Mouse (Mus musculus) gastrocnemius, postnatal 10 days (tissue): ENCODE results near the gene Cdadc1. TPM values are rescaled to one million over a fixed set of nuclear protein-coding genes. Genes with fewer than 3 reads are reported as not detected.
"Not testable (repeated sequence)": the region's sequence is repeated elsewhere in the genome, so short reads cannot be mapped to it uniquely, and the experiment has no call there.

Experiments used
- DNase-seq: peaks from one replicate; pipeline ENCODE4 v3.0.0; 2021; ENCODE audit warnings: mixed read lengths
- long read RNA-seq, 2 experiments: library from polyadenylated mRNA; stranded (forward); transcript quantifications; one replicate each; pipeline ENCODE4 v2.0.0; 2021
- total RNA-seq, 2 experiments: library from RNA; stranded (reverse); gene quantifications; 2 replicates each; pipeline ENCODE4 v1.2.3; 2021

The Cdadc1 gene
- 10 to 100 TPM; 19.4 to 25.5 TPM for total RNA-seq
- long read RNA-seq, experiment 1, transcript Cdadc1-202 (10 exons, 2,202 nt) = major isoform, 21 of 44 reads
- long read RNA-seq, experiment 1, transcript Cdadc1-207 (5 exons, 2,579 nt) = minor isoform, 6 of 44 reads
- long read RNA-seq, experiment 1, partial matches to known transcripts = 4 of 44 reads
- long read RNA-seq, experiment 1, other reads (novel, unspliced or antisense) = 9 of 44 reads
- long read RNA-seq, experiment 2, transcript Cdadc1-202 (10 exons, 2,202 nt) = major isoform, 16 of 33 reads
- long read RNA-seq, experiment 2, partial matches to known transcripts = 4 of 33 reads
- long read RNA-seq, experiment 2, other reads (novel, unspliced or antisense) = 9 of 33 reads

DNA sequence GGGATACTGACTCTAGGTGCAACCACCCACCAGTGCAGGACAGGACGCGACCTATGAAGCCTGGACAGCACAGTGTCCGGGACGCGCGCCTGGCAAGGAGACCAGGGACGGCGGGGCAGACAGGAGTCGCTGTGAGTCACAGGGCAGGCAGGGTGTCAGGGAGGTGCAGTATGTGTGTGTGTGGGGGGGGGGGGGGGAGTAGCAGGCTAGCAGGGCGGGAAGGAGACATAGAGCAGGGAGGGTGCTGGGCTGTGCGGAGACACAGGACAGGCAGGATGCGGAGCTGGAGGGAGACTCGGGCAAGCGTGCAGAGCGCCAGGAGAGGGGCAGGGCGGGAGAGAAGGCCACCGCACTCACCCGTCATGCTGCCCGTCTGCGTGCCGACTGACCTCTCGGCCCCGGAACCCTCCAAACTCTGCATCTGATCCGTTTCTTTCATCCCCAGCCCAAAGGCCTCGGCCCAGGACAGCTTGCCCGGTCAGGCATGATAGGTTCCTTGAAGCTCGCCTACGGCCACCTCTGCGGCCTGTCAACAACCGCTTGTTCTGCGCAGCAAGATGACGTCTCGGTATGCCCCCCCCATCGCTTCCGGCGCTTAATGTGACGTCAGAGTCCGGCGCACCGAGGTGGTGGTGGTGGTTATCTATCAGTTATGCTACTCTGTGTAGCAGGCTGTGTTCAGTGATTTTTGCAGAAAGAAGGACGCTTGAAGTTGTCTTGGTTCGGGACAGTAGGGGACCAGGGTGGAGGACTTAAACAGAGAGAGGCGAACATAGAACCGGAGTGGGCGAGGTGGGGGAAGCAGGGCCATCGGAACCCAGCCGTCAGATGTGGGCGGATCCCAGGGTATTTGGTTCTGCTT, at the start of gene Cdadc1:
Gene Cdadc1, minus strand, starts transcription at position 562 of the 862 bp plus-strand sequence.
- DNase-seq = peak; percentile 93

DNA sequence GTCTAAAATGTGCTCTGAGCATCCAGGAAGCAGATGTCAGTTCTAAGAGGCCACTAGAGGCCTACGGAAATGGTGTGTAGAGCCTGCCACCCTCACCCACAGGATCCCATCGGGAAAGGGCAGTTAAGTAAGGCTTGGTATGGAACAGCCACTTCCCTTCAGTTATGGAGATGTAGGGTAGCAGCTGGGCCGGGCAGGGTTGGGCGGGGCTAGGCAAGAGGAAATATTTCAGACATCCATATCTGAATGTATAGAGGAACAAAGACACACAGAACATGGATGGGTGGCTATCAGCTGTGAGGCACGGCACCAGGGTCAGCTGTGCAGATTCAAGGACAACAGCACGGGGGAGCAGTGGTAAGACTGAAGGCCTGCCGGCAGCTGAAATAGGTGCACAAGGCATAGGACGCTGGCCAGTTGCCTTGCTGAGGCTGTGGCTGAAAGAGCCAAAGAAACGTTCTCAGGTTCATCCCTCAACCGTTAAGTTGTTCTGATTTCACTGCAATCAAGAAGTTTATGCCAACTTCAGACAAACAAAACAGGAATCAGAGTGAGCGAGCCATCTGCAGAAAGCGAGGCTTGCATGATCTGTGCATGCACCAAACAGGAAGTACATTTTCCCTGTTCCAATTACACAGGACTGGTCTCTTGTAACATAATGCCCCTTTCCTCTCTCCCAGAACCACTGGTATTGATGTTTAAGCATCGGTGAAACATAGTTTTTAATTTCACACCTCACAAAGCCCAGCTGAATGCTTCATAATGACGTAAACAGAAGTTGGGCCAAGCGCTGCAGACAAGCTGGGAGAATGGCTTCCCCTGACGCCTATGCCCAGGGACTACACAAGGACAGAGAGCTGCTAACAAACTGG, 49.3 kb upstream of the Cdadc1 start:
- DNase-seq = peak; percentile 20

DNA sequence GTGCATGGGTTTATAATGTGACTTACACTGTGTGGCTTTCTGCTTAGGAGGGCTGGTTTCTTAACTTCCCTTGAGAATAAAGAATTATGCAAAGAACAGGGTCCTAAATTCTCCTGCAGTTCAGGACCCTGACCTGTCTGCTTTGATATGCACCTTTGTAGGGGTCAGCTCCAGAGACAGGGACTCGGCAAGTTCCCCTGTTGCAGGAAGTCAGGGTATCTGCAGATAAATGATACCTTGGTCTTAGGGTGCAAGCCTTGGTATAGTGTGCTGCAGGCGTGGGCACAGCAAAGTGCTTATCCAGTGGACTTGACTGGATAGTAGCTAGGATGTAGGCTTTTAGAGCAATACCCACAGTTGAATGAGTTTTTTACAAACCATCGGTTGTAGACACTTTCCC, 47.1 kb upstream of the Cdadc1 start:
- DNase-seq = no peak

DNA sequence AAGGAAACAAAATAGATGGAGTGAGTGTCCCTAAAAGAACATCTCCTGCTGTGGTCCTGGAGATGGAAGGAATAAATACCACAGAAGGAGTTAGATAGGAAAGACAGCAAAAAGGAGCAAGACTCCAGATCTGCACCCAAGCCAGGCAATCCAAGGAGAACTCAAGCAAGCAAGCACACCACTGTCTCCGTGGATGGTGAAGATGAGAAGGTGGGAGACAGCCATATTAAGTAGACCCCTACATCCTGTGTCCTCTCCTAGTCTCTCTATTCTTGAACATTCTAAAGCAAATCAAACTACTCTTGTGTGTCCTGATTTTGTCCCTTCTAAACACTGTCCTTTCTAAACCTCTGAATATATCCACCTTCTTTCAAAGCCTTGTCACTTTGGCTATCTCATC, 46.4 kb upstream of the Cdadc1 start:
- DNase-seq = no peak

DNA sequence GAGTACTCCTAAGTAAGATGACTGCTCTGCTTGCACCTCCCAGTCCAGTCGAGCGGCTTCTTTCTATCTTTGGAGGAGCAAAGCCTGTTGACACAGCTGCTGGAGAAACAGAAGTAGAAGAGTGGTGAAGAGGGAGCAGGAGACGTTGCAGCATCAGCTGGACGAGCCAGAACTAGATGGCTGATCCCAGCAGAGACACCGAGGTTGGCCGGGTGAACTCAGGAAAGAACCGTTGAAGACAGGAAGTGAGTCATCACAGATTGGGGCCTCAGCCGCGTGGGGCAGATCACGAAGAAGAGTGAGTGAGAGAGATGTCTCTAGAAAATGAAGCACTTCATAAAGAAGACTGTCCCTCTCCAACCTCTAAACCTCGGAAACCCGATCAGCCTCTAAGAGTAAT, 45.8 kb upstream of the Cdadc1 start:
- peak; percentile 20 for DNase-seq

DNA sequence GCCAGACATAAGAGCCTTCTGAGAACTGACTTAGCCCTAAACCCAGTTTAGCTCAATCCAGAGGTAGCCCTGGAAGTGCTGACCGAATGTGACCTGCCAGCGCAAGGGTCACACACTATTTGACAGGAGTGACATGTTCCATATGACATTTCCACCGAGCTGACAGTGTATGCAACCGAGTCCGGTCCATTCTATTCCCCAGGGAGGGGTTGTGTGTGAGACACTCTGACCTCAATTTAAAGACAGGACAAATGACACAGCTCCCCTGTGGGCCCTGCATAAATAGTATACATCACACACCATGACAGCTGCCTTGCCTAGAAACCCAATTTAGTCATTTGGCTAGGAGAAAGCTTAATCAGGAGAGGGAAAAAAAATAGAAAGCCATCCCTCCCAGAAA, 44.1 kb upstream of the Cdadc1 start:
- no peak for DNase-seq

DNA sequence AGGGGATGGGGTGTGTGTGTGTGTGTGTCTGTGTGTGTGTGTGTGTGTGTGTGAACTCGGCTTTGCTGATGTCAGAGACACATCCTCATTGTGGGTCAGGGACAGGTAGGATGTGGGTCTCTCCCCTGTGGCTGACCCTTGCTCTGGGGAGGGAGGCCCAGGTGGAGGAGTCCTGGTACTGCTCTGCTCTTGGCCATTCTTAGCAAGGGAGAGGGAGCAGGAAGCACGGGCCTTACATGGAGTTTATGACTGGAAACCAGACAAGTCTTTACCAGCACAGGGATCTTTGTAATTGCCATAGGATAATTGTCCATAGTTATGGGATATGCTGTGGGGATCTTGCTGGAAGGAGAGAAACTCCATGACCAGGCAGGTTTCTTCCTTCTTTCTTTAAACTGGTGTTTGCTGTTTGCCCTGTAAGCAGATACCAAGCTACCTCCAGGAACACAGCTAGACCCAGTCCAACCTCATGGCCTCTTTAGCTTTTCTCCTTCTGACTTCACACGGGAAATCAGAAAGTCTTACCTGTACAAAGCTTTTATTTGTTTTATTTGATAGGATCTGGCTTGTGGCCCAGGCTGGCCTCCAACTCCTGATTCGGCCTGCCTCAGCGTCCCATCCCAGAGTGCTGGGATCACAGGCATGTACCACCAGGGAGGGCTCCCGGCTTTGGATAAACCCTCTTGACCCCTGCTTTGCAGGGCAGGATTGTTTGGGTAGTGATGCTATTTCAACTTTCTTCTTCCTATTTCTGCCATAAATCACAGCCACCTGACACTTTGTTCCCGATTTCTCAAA, 41.3 kb upstream of the Cdadc1 start:
- DNase-seq = no peak

DNA sequence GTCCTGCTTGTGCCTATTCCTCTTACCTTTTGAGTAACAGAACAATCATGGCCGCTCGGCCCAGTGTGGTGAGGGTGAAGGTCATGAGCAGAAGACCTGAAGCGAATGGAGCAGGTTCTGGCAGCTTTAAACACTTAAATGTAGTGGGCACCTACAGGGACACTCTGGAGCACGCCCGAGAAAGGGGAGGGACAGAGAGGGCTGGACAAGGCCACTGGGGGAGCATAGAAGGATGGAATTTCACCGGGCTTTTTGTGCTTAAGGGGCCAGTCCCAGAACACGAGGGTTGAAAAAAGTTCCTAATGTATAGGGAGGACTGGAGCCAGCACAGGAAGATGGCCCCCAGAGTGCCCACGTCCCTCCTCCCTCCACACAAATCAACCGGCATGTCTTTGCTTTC, 36.2 kb upstream of the Cdadc1 start:
- no peak for DNase-seq

DNA sequence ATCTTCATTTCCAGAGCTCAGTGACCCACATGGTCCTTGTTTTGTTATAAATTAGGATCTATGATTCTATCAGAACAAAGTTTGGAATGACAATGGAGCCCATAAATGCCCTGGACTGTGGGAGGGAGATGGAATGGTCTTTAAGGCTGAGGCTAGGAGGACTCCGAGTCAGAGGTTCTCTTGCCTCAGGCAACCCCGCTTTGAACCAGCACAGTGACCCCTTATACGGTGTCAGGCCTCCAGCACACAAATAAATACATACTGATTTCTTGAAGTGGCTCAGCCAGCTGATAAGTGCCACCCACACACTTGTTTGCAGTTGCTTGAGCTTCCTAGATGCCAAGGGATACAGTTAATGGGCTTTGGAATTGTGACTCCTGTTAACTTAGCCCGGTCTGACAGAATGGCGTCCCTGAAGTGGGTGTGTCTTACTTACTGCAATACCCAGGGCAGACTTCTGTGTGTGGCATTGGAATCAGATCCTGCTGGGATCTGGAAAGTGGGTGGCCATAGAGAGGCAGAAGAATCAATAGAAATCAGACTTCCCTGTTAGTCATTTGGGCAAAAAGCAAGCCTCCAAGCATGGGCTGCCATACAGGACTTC, 35.6 kb upstream of the Cdadc1 start:
- DNase-seq = no peak

DNA sequence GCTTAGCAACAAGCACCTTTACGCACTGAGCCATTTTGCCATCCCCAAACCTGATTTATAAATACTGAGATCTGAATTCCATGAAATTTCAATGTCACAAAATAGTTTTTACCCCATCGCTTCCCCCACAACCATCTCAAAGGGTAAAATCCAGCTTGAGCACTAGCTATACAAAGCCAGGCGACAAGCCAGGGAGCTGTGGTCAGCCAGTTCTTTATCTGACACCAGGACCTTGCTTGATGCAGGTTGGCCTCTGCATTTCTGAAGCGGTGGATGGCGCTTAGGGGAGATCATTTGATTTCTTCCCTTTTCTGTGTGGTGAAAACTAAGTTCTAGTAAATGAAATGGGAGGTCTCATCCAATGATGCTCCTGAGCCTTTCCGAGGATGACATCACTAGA, 34.3 kb upstream of the Cdadc1 start:
- no peak for DNase-seq

DNA sequence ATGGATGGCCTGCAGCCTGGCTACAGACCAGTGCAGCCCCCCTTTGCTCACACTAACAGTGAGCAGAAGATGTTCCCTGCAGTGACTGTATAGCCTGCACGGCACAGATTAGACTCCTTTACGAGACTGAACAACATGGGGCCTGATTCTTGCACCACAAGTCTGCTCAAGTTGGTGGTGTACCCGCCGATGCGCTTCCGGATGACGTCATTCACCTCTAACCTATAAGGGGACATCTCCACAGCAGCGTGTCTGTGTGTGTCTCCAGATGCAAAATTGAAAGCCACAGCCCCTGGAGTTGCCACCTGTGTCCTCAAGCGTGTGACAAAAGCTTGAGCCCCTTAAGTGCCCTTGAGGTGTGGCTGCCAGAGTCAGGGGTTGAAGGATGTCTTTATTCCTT, 32.3 kb upstream of the Cdadc1 start:
- no peak for DNase-seq

DNA sequence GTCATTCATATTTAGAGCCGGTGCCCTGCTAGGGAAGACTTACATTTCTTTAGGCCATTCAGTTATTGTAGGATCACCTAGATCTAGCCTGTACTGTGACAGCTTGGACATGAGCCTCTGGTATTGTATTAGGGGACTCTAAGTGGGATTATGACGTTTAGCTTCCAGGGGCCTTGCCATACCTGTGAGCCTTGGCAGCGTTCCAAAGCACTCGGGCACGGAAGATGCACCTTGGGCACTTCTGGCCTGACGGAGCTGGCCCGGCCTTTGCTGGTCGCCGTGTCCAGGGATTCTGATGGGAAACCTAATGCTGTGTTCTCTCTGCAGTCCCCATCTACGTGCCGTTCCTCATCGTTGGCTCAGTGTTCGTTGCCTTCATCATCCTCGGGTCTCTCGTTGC, 31.5 kb upstream of the Cdadc1 start:
- peak; percentile 26 for DNase-seq

DNA sequence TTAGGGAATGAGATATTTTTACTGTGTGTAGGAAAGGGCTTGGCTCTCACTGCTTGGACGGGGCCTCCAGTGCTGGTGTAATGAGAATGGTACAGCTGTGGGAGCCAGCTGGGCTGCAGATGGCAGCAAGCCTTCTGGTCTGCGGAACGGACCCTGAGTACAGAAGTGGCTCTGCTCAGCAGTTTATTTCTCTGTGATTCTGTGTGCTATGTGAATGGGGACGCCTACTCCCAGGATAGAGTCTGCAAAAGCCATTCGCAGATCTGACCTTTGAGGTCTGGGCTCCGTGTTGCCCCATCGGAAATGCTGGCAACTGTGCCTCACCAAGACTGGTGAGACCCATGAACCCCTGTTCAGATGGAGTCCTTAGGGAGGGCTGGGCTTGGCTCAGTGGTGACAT, 30.1 kb upstream of the Cdadc1 start:
- peak; percentile 30 for DNase-seq

DNA sequence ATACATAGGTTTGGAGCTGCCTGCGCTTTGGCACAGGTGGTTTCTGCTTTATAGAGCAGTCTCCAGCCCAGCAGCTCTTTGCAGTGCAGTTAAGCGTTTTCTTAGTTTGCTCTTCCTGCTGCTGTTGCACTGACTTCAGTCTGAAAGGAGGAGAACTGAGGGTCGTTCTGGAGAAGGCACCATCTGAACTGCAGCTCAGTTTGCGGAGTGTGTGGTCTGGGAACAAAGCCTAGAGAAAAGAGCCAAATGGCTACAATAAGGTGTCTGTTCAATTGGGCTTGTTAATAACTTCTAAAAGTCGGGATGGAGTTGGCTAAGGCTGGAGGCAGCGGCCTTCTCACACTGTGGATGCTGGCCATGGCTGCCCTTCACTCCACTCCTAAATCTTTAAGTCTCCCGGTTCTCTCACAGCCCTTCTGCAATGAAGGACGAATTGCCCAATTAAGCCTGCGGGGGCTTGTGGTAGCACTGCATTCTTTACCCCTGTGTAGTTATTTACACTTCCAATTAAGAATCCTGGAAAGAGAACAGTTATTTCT, 29.5 kb upstream of the Cdadc1 start:
- no peak for DNase-seq

DNA sequence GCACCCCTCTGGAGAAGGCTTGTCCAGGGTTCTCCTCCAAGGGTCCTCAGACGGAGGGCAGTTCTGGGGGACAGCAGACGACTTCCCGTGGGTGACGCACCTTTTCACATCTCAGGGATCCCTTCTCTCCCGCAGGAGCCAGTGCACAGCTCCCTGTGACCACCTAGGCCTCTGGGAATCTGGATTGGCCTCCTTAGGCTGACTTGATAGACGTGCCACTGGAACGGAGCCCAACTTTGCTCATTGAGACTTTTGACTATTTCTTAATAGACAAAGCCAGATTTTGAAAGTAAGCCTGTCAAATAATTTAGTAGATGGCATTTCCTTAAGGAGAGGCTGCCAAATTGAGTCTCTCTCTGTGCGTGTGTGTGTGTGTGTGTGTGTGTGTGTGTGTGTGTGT, 29.0 kb upstream of the Cdadc1 start:
- peak; percentile 28 for DNase-seq

DNA sequence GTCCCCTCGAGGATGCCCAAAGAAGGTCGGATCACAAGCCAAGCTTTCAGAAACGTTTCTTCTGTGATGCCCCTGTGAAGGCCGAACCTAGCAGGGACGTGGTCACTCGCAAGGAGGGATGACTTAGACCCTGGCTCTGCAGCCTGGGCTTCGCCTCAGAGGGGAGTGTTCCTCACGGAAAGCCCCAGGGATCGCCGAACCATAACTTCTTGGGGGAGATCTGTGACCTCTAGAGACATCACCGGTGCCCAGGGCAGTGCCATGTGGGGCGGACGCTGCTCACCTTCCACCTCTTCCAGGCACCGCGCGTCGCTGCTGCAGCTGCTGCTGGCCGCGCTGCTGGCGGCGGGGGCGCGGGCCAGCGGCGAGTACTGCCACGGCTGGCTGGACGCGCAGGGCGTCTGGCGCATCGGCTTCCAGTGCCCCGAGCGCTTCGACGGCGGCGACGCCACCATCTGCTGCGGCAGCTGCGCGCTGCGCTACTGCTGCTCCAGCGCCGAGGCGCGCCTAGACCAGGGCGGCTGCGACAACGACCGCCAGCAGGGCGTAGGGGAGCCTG, 28.1 kb upstream of the Cdadc1 start:
- DNase-seq = peak; percentile 67

DNA sequence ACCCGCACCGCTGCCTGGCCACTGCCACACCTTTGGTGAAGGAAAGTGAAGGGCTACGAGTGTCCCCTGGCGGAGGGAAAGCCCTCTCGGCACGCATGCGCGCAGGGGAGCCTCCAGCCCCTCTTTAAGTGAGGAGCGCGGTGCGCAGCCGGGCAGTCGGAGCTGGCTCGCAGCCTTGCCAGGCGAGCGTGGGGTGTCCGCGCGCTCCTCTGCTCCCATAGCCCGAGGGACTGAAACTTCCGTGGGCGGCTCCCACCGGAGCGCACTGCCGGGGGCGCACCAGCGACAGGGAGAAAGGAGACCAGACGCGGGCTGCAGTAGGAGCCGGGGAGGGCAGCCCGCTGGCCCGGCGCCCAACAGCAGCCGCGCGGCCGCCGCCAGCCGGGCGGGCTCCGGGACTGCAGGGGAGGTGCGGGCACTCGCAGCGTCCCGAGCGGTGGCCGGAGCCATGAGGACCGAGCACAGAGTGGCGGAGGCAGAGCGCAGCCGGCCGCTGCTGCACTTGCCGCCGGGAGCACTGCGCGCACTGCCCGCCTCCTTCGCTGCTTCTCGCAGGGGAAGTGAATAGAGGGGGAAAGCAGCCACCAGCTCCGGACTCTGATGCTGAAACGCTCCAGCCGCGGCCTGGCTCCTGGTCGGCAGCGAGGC, 27.5 kb upstream of the Cdadc1 start, which contains the start of gene Shisa2:
Gene Shisa2, plus strand, starts transcription at position 151 of the 648 bp plus-strand sequence.
- DNase-seq = peak; percentile 78

DNA sequence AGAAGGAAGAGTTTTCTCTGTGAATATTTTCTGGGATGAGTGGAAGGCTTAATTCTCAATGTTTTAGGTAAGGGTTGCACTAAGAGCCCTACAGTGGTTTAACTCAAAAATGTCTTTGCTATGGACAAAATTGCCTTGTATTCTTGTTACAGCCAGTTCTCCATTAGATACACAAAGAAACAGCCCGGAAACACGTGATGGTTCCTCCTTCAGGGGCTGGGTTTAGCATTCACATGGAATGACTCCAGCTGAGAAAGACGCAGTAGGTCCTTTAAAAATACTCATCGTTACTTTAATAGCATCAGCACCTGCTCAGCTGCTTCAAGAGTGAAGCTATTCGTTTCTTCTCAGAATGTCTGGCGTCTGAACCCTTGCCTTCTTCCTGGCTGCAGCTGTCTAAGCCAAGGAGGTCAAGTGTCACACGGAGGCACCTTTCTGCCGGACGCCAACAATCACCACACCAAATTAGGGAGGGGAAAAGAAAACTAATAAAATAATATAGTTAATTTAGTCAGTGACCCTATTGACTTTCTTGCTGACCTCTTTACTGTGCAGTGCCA, 26.6 kb upstream of the Cdadc1 start:
- no peak for DNase-seq

DNA sequence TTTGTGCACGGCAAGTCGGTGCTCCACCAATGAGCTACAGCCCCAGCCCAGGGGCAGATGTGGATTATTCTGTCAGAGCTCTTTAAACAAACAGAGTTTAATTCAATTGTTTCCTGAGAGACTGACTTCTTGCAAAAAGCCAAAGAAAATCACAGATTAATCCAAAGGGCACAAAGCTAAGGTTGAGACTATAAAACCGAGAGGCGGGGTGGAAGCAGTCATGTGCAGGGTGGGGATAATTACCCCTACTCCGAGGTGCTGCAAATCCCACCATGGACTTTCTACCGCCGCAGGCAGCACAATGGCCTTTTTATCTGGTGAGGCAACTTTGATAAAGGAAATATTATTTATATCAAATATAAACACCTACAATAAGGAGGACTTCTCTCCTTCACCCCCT, 19.0 kb upstream of the Cdadc1 start:
- no peak for DNase-seq

DNA sequence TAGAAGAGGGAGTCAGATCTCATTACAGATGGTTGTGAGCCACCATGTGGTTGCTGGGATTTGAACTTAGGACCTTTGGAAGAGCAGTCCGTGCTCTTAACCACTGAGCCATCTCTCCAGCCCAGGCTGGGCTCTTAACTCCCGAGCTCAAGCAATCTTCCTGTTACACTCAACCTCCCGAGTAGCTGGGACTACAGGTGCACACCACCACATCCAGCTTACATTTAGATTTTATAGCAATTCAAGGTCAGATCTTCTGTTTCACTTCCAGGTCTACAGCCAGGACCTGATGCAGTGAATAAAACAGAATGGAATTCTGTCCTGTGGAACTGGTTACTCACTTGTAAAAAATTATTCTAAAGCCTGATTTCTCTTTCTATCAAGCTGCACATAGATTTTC, 16.4 kb upstream of the Cdadc1 start:
- not testable (repeated sequence) for DNase-seq
